Mouse (Mus musculus): Measurements from ENCODE around the gene Vps35l.

The Vps35l gene

GRCm38 (mm10) chr7:118777598-118778394 lies 37.8 kb downstream of the Vps35l start:
- DNase-seq (ENCODE audit: low spot score) = no peak

GRCm38 (mm10) chr7:118778561-118778960 lies 38.5 kb downstream of the Vps35l start:
- DNase-seq (ENCODE audit: low spot score) = no peak

GRCm38 (mm10) chr7:118783305-118784001 lies 43.4 kb downstream of the Vps35l start:
- DNase-seq (ENCODE audit: low spot score) = no peak

GRCm38 (mm10) chr7:118786091-118786490 lies 46.1 kb downstream of the Vps35l start:
- DNase-seq (ENCODE audit: low spot score) = no peak

- no peak for DNase-seq (ENCODE audit: low spot score)
Measured at GRCm38 (mm10) chr7:118787326-118787725, 47.3 kb downstream of the Vps35l start.

GRCm38 (mm10) chr7:118788481-118788880 lies 48.5 kb downstream of the Vps35l start:
- DNase-seq (ENCODE audit: low spot score) = no peak

GRCm38 (mm10) chr7:118790292-118790691 lies 50.3 kb downstream of the Vps35l start:
- DNase-seq (ENCODE audit: low spot score) = no peak

GRCm38 (mm10) chr7:118793899-118794298 lies 53.9 kb downstream of the Vps35l start:
- DNase-seq (ENCODE audit: low spot score) = no peak

GRCm38 (mm10) chr7:118795779-118796178 lies 55.8 kb downstream of the Vps35l start:
- DNase-seq (ENCODE audit: low spot score) = no peak

GRCm38 (mm10) chr7:118796838-118797237 lies 56.8 kb downstream of the Vps35l start:
- DNase-seq (ENCODE audit: low spot score) = no peak

GRCm38 (mm10) chr7:118797600-118797999 lies 57.6 kb downstream of the Vps35l start:
- DNase-seq (ENCODE audit: low spot score) = no peak

GRCm38 (mm10) chr7:118798105-118798570 lies 58.1 kb downstream of the Vps35l start:
- DNase-seq (ENCODE audit: low spot score) = no peak

- DNase-seq (ENCODE audit: low spot score) = no peak
Measured at GRCm38 (mm10) chr7:118800112-118800734, 60.2 kb downstream of the Vps35l start.

- DNase-seq (ENCODE audit: low spot score) = no peak
Measured at GRCm38 (mm10) chr7:118801791-118802190, 61.8 kb downstream of the Vps35l start.

GRCm38 (mm10) chr7:118803425-118803824 lies 63.4 kb downstream of the Vps35l start:
- no peak for DNase-seq (ENCODE audit: low spot score)

- no peak for DNase-seq (ENCODE audit: low spot score)
Measured at GRCm38 (mm10) chr7:118806631-118807411, 66.8 kb downstream of the Vps35l start.

- DNase-seq (ENCODE audit: low spot score) = no peak
Measured at GRCm38 (mm10) chr7:118807899-118808298, 67.9 kb downstream of the Vps35l start.

- DNase-seq (ENCODE audit: low spot score) = no peak
Measured at GRCm38 (mm10) chr7:118811407-118812106, 71.5 kb downstream of the Vps35l start.

GRCm38 (mm10) chr7:118813592-118813991 lies 73.6 kb downstream of the Vps35l start:
- no peak for DNase-seq (ENCODE audit: low spot score)

- DNase-seq (ENCODE audit: low spot score) = no peak
Measured at GRCm38 (mm10) chr7:118816275-118816674, 76.2 kb downstream of the Vps35l start.

GRCm38 (mm10) chr7:118817741-118818140 lies 77.7 kb downstream of the Vps35l start:
- no peak for DNase-seq (ENCODE audit: low spot score)
